Mouse (Mus musculus) liver, embryonic 14.5 days (tissue): Measurements from ENCODE around the gene Gm17324. TPM values are rescaled to one million over a fixed set of nuclear protein-coding genes. Genes with fewer than 3 reads are reported as not detected.
"Not testable (repeated sequence)": the region's sequence is repeated elsewhere in the genome, so short reads cannot be mapped to it uniquely, and the experiment has no call there.

Experiments used
- ATAC-seq: fragments of 200-750 bp; cut with Nextera tagmentation; 2 replicates; pipeline ENCODE4 v1.8.0; 2017; ENCODE audit warnings: moderate number of reproducible peaks, mild to moderate bottlenecking, moderate library complexity; ENCODE audit not compliant: insufficient read depth
- DNase-seq, 3 experiments: peaks; one replicate each; pipeline ENCODE4 v3.0.0-alpha.2; 2012 to 2013; ENCODE audit warnings: low read depth in 3 of 3, low spot score in 3 of 3
- H3K27ac ChIP-seq: fragments of 300-500 bp; sonication (generic); 2 replicates; pipeline ENCODE4 v1.5.1; 2014; ENCODE audit warnings: moderate library complexity, mild to moderate bottlenecking, control low read depth, inconsistent platforms
- H3K27me3 ChIP-seq: fragments of 300-500 bp; sonication (generic); 2 replicates; pipeline ENCODE4 v1.6.1; 2014; ENCODE audit warnings: mild to moderate bottlenecking, low read length, moderate library complexity; ENCODE audit not compliant: control insufficient read depth, insufficient read depth
- H3K36me3 ChIP-seq: fragments of 300-500 bp; sonication (generic); replicated peaks from 2 replicates; pipeline ENCODE4 v1.6.1; 2014; ENCODE audit warnings: low read depth; ENCODE audit not compliant: control insufficient read depth, insufficient read depth
- H3K4me1 ChIP-seq, 2 experiments: fragments of 200-500 bp in 1 of 2; fragments of 300-500 bp in 1 of 2; sonication (generic) in 1 of 2; replicated peaks; 2 replicates each; pipeline ENCODE4 v1.6.1; 2012 to 2014; ENCODE audit warnings: antibody characterized with exemption in 1 of 2, inconsistent platforms in 1 of 2, low read length in 1 of 2; ENCODE audit not compliant: control insufficient read depth in 2 of 2, insufficient read depth in 2 of 2
- H3K4me2 ChIP-seq: fragments of 300-500 bp; sonication (generic); 2 replicates; pipeline ENCODE4 v1.6.1; 2014; ENCODE audit warnings: low read depth, mild to moderate bottlenecking, control low read depth, moderate library complexity
- H3K4me3 ChIP-seq, 2 experiments: fragments of 200-500 bp in 1 of 2; fragments of 300-500 bp in 1 of 2; sonication (generic) in 1 of 2; 2 replicates each; pipeline ENCODE4 v1.5.1; 2012 to 2014; ENCODE audit warnings: low read depth in 2 of 2, low read length in 2 of 2, mild to moderate bottlenecking in 2 of 2, control low read depth in 1 of 2, inconsistent platforms in 1 of 2, moderate library complexity in 1 of 2; ENCODE audit not compliant: insufficient read depth in 1 of 2
- H3K9ac ChIP-seq: fragments of 300-500 bp; sonication (generic); replicated peaks from 2 replicates; pipeline ENCODE4 v1.6.1; 2014; ENCODE audit warnings: mild to moderate bottlenecking, control low read depth, moderate library complexity
- H3K9me3 ChIP-seq: fragments of 300-500 bp; sonication (generic); 2 replicates; pipeline ENCODE4 v1.6.1; 2016; ENCODE audit warnings: low read length, mixed read lengths; ENCODE audit not compliant: control insufficient read depth
- CTCF ChIP-seq: IDR thresholded peaks from 2 replicates; pipeline ENCODE4 v1.5.1; 2016; ENCODE audit warnings: antibody characterized with exemption, low read depth, control low read depth
- EP300 ChIP-seq: IDR thresholded peaks from 2 replicates; pipeline ENCODE4 v1.6.1; 2016; ENCODE audit warnings: antibody characterized with exemption, low read depth
- WGBS: fragments of 180-500 bp; shearing (Covaris S2); extraction: QIAGEN DNeasy Blood & Tissue Kit; methylation state at CpG from one replicate; pipeline ENCODE4 v1.1.7; 2014; ENCODE audit not compliant: insufficient replicate concordance; 5-methylcytosine and 5-hydroxymethylcytosine counted together
- polyA plus RNA-seq, 2 experiments: library from polyadenylated mRNA; depleted of rRNA in 1 of 2; stranded (reverse) in 1 of 2; unstranded in 1 of 2; fragments of >200 nt; fragmentation: Nextera tagmentation in 1 of 2; extraction: Ambion mirVana in 1 of 2; gene quantifications; 2 replicates each; pipeline versions ENCODE4 v1.2.1 to v1.2.3; 2012 to 2014

The Gm17324 gene
- polyA plus RNA-seq, 2 experiments: 0.15 to 0.55 TPM

GRCm38 (mm10) chr9:78484660-78485059, 36.1 kb upstream of the Gm17324 start:
- no peak for TF ChIP-seq EP300
- TF ChIP-seq CTCF: no peak

GRCm38 (mm10) chr9:78482386-78482785, 33.8 kb upstream of the Gm17324 start:
- Histone ChIP-seq H3K4me2 (peak overlapping the region; percentile 88), H3K4me3 (peak overlapping the region; percentile 79 to 92), H3K9ac (peak overlapping the region; percentile 98), H3K9me3 (no peaks in the 10 kb centered on the region), H3K36me3 (peaks cover 30% of the 10 kb centered on the region), H3K27ac (peak overlapping the region; percentile 58), H3K27me3 (no peaks in the 10 kb centered on the region), H3K4me1 (peaks cover 5 to 7% of the 10 kb centered on the region in 2 experiments; a peak in 3 of 4 replicates)
- no peak for DNase-seq
- ATAC-seq: no peak
- 22% methylated on average over 3 of the region's 3 CpGs for WGBS
- no peak for TF ChIP-seq CTCF
- TF ChIP-seq EP300: no peak

More at GRCm38 (mm10) chr9:78484660-78485059, 36.1 kb upstream of the Gm17324 start:
- Histone ChIP-seq H3K27me3 (no peaks in the 10 kb centered on the region), H3K4me3 (no peak overlapping the region), H3K4me1 (peaks cover 6 to 7% of the 10 kb centered on the region in 2 experiments; a peak in 3 of 4 replicates), H3K9me3 (no peaks in the 10 kb centered on the region), H3K36me3 (peaks cover 10% of the 10 kb centered on the region), H3K27ac (no peak overlapping the region), H3K9ac (no peak overlapping the region), H3K4me2 (no peak overlapping the region)
- no peak for ATAC-seq
- WGBS: 72% methylated on average over 3 of the region's 3 CpGs
- no peak for DNase-seq

- H3K27ac ChIP-seq: peak overlapping the region; percentile 75
- DNase-seq: peak; percentile 88 to 93 (median 92)
- H3K4me2 ChIP-seq: peak overlapping the region; percentile 88
- peaks cover 5 to 7% of the 10 kb centered on the region in 2 experiments; a peak in 3 of 4 replicates for H3K4me1 ChIP-seq
- peaks cover 36% of the 10 kb centered on the region for H3K36me3 ChIP-seq
- peak; percentile 88 for ATAC-seq
- TF ChIP-seq CTCF: no peak
- no peak for TF ChIP-seq EP300
- H3K27me3 ChIP-seq: no peaks in the 10 kb centered on the region
- H3K9ac ChIP-seq: peak overlapping the region; percentile 98
- peak overlapping the region; percentile 79 to 92 for H3K4me3 ChIP-seq
- WGBS: 1% methylated on average over 74 of the region's 77 CpGs
- no peaks in the 10 kb centered on the region for H3K9me3 ChIP-seq
These were observed 33.1 kb upstream of the Gm17324 start for GRCm38 (mm10) chr9:78481423-78482331.

- peak; percentile 27 for ATAC-seq
- Histone ChIP-seq H3K9ac (peak overlapping the region; percentile 98), H3K4me2 (peak overlapping the region; percentile 88), H3K27me3 (no peaks in the 10 kb centered on the region), H3K4me1 (peaks cover 5 to 7% of the 10 kb centered on the region in 2 experiments; a peak in 3 of 4 replicates), H3K27ac (peak overlapping the region; percentile 75), H3K4me3 (peak overlapping the region; percentile 79 to 92), H3K36me3 (peaks cover 44% of the 10 kb centered on the region), H3K9me3 (no peaks in the 10 kb centered on the region)
- no peak for TF ChIP-seq CTCF
- no peak for TF ChIP-seq EP300
- peak in 1 of 3 experiments; percentile 68 for DNase-seq
- 0% methylated on average over 46 of the region's 46 CpGs for WGBS
These were observed 32.2 kb upstream of the Gm17324 start for GRCm38 (mm10) chr9:78480706-78481358.

- peak overlapping the region; percentile 79 to 92 for H3K4me3 ChIP-seq
- WGBS: under 1% methylated on average over 13 of the region's 13 CpGs
- not testable (repeated sequence) for DNase-seq, H3K4me1 ChIP-seq, ATAC-seq, H3K27me3 ChIP-seq, H3K9me3 ChIP-seq
- H3K27ac ChIP-seq: peak overlapping the region; percentile 75
- H3K4me2 ChIP-seq: peak overlapping the region; percentile 88
- peaks cover 45% of the 10 kb centered on the region for H3K36me3 ChIP-seq
- peak overlapping the region; percentile 98 for H3K9ac ChIP-seq
These were observed 31.6 kb upstream of the Gm17324 start for GRCm38 (mm10) chr9:78480227-78480626.

GRCm38 (mm10) chr9:78479308-78479707, 30.7 kb upstream of the Gm17324 start:
- not testable (repeated sequence) for H3K9me3 ChIP-seq, ATAC-seq, H3K4me1 ChIP-seq, DNase-seq, H3K27me3 ChIP-seq
- peaks cover 45% of the 10 kb centered on the region for H3K36me3 ChIP-seq
- peak overlapping the region; percentile 67 to 92 for H3K4me3 ChIP-seq
- WGBS: 16% methylated on average over 8 of the region's 8 CpGs
- H3K9ac ChIP-seq: peak overlapping the region; percentile 65
- peak overlapping the region; percentile 56 for H3K27ac ChIP-seq
- H3K4me2 ChIP-seq: peak overlapping the region; percentile 88

- 67% methylated on average over 1 of the region's 1 CpGs for WGBS
- Histone ChIP-seq H3K4me2 (peak overlapping the region; percentile 4; the same call in 1 of the 2 replicates), H3K36me3 (peaks cover 56% of the 10 kb centered on the region)
- not testable (repeated sequence) for H3K4me3 ChIP-seq, H3K9me3 ChIP-seq, H3K27ac ChIP-seq, H3K27me3 ChIP-seq, H3K9ac ChIP-seq, DNase-seq, H3K4me1 ChIP-seq, ATAC-seq
These were observed 29.5 kb upstream of the Gm17324 start for GRCm38 (mm10) chr9:78478009-78478605.
